Mouse (Mus musculus) forebrain, embryonic 11.5 days (tissue): ENCODE results near the gene Itpka. TPM values are rescaled to one million over a fixed set of nuclear protein-coding genes. Genes with fewer than 3 reads are reported as not detected.
A peak's percentile ranks its signal among the peaks of the same experiment; 100 is the strongest.

Source experiments
- ATAC-seq: fragments of 200-750 bp; cut with Nextera tagmentation; replicated peaks from 2 replicates; pipeline ENCODE4 v1.8.0; 2017; ENCODE audit warnings: moderate TSS enrichment; ENCODE audit not compliant: low FRiP score
- DNase-seq: peaks from one replicate; pipeline ENCODE4 v3.0.0-alpha.2; 2017; ENCODE audit warnings: low spot score
- H3K27ac ChIP-seq: fragments of 300-500 bp; sonication (generic); 2 replicates; pipeline ENCODE4 v1.5.1; 2014; ENCODE audit warnings: low read depth, low read length
- H3K27me3 ChIP-seq: fragments of 300-500 bp; sonication (generic); 2 replicates; pipeline ENCODE4 v1.6.1; 2014; ENCODE audit warnings: mild to moderate bottlenecking, low read length, mixed read lengths; ENCODE audit not compliant: control insufficient read depth, insufficient read depth
- H3K36me3 ChIP-seq: fragments of 300-500 bp; sonication (generic); 2 replicates; pipeline ENCODE4 v1.6.1; 2014; ENCODE audit warnings: mild to moderate bottlenecking, low read length, moderate library complexity, mixed read lengths; ENCODE audit not compliant: control insufficient read depth, insufficient read depth
- H3K4me1 ChIP-seq: fragments of 300-500 bp; sonication (generic); replicated peaks from 2 replicates; pipeline ENCODE4 v1.6.1; 2014; ENCODE audit warnings: low read length, mixed read lengths; ENCODE audit not compliant: control insufficient read depth, insufficient read depth
- H3K4me2 ChIP-seq: fragments of 300-500 bp; sonication (generic); 2 replicates; pipeline ENCODE4 v1.6.1; 2014; ENCODE audit warnings: low read depth, mild to moderate bottlenecking, low read length, moderate library complexity, mixed read lengths; ENCODE audit not compliant: severe bottlenecking
- H3K4me3 ChIP-seq: fragments of 300-500 bp; sonication (generic); 2 replicates; pipeline ENCODE4 v1.5.1; 2014; ENCODE audit warnings: low read depth, low read length
- H3K9ac ChIP-seq: fragments of 300-500 bp; sonication (generic); 2 replicates; pipeline ENCODE4 v1.6.1; 2014; ENCODE audit warnings: low read length
- H3K9me3 ChIP-seq: fragments of 300-500 bp; sonication (generic); 2 replicates; pipeline ENCODE4 v1.6.1; 2016; ENCODE audit warnings: low read length, mixed read lengths; ENCODE audit not compliant: control insufficient read depth
- WGBS: fragments of 180-500 bp; shearing (Covaris S2); extraction: QIAGEN DNeasy Blood & Tissue Kit; methylation state at CpG from one replicate; pipeline ENCODE4 v1.1.7; 2014; 5-methylcytosine and 5-hydroxymethylcytosine counted together
- polyA plus RNA-seq: library from polyadenylated mRNA; unstranded; fragments of >200 nt; fragmentation: Nextera tagmentation; extraction: Ambion mirVana; gene quantifications from 2 replicates; pipeline ENCODE4 v1.2.1, GENCODE M21; 2014

Itpka gene
- polyA plus RNA-seq, 1 experiment from 2014 or later = 1.5 TPM

DNA sequence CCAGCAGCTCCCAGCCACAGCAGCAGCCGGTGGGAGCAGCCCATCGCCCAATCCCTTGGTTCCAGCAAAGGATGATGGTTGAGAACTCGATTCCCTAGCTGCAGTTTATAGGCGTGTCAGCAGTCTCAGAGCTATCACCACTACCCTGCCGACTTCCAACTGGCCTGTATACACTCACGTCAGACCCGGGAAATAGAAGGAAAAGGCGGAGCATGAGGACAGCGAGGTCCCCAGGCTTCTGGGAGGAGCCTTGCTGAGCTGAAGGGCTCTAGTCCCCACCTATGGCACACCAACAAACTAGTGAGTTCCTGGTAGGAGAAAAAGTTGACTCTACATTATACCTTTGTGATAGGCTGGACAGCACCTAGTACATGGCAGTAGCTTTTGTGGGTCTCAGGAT lies 18.1 kb downstream of the Itpka start, which contains the start of gene Ltk:
TSS of gene Ltk (minus strand) at position 181 of the 400 bp plus-strand sequence.
- Histone ChIP-seq H3K27me3 (peaks cover 35% of the 10 kb centered on the region), H3K4me1 (peaks cover 8% of the 10 kb centered on the region), H3K4me2 (no peak within 1 kb of the TSS), H3K36me3 (no peaks in the 10 kb centered on the region), H3K9ac (no peak within 1 kb of the TSS), H3K4me3 (no peak within 1 kb of the TSS), H3K27ac (no peak within 1 kb of the TSS), H3K9me3 (no peaks in the 10 kb centered on the region; the same call in 1 of the 2 replicates)
- DNase-seq (no peak), ATAC-seq (no peak)
- 14% methylated on average over 9 of the region's 9 CpGs for WGBS

GRCm38 (mm10) chr2:119762276-119762675 lies 20.1 kb downstream of the Itpka start:
- DNase-seq = no peak
- Histone ChIP-seq H3K27me3 (peaks cover 33% of the 10 kb centered on the region), H3K4me1 (peaks cover 8% of the 10 kb centered on the region), H3K27ac (no peak overlapping the region), H3K9me3 (no peaks in the 10 kb centered on the region; the same call in 1 of the 2 replicates), H3K36me3 (peaks cover 4% of the 10 kb centered on the region; the same call in 1 of the 2 replicates), H3K9ac (no peak overlapping the region), H3K4me2 (no peak overlapping the region), H3K4me3 (no peak overlapping the region)
- no peak for ATAC-seq
- WGBS = 80% methylated on average over 1 of the region's 1 CpGs

GRCm38 (mm10) chr2:119763924-119764323 lies 21.8 kb downstream of the Itpka start:
- Histone ChIP-seq H3K9ac (no peak overlapping the region), H3K27ac (no peak overlapping the region), H3K9me3 (no peaks in the 10 kb centered on the region), H3K27me3 (peaks cover 17% of the 10 kb centered on the region), H3K4me2 (no peak overlapping the region), H3K4me1 (no peaks in the 10 kb centered on the region; the same call in 1 of the 2 replicates), H3K36me3 (peaks cover 9% of the 10 kb centered on the region; the same call in 1 of the 2 replicates), H3K4me3 (no peak overlapping the region)
- ATAC-seq (no peak), DNase-seq (no peak)
- 62% methylated on average over 4 of the region's 4 CpGs for WGBS

DNA sequence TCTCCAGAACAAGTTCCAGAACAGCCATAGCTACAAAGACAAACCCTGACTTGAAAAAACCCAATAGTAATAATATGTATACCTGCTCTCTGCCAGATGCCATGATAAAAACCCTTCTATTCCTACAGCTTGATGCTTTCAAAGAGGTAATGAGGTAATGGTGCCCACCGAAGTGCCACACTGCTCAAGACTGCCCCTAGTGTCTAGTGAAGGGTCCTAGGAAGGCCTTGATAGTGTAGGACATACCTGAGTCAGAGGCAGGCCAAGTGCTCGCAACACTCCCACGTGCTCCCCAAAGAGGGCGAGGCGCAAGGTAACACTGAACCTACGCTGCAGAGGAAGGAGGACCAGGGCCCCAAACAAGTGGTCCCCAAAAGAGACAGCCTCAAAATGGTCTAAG lies 25.1 kb downstream of the Itpka start:
- WGBS = 95% methylated on average over 6 of the region's 6 CpGs
- H3K9me3 ChIP-seq = no peaks in the 10 kb centered on the region
- H3K4me2 ChIP-seq = no peak overlapping the region
- H3K27me3 ChIP-seq = no peaks in the 10 kb centered on the region
- ATAC-seq (no peak), DNase-seq (no peak)
- H3K4me3 ChIP-seq = no peak overlapping the region
- H3K27ac ChIP-seq = no peak overlapping the region
- peaks cover 14% of the 10 kb centered on the region; the same call in 1 of the 2 replicates for H3K36me3 ChIP-seq
- no peaks in the 10 kb centered on the region for H3K4me1 ChIP-seq
- no peak overlapping the region for H3K9ac ChIP-seq

DNA sequence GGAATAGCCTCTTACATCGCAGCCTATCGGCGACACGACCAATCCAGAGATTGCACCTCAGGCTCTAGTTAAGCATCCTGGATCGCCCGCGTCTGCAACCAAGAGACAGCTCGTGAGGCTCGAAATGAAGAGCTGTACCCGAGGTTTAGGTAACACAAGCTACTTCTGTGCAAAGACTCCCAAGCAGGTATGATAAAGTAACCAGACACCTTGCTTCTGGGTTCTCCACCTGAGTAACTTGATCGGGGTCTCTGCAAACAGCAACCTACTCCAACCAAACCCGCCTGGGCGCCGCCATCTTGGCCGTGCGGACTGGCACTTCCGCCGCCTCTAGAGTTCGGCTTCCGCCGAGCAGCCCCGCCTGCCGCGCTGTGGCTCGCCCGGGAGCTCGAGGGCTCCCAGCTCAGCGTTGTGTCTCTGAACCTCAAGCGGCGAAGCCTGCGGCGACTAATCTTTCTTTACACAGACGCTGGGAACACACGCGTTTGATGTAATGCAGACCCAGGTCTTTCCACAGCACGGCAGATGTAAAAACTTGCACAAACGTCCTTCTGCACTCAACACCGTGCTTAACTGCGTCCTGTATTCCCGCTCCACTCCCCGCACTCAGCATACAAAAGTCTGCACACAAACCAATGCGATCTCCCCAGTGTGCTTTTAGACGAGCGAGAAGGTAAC lies 45.2 kb downstream of the Itpka start, which contains the start of gene Rpap1:
TSS of gene Rpap1 (minus strand) at position 332 of the 678 bp plus-strand sequence.
- WGBS = under 1% methylated on average over 44 of the region's 44 CpGs

GRCm38 (mm10) chr2:119789996-119790395 lies 47.9 kb downstream of the Itpka start:
- DNase-seq (no peak), ATAC-seq (no peak)
- no peaks in the 10 kb centered on the region for H3K9me3 ChIP-seq
- H3K9ac ChIP-seq = no peak overlapping the region
- H3K27me3 ChIP-seq = no peaks in the 10 kb centered on the region
- H3K36me3 ChIP-seq = no peaks in the 10 kb centered on the region; the same call in 1 of the 2 replicates
- H3K4me2 ChIP-seq = no peak overlapping the region
- no peak overlapping the region for H3K4me3 ChIP-seq
- H3K4me1 ChIP-seq = no peaks in the 10 kb centered on the region
- WGBS = 89% methylated on average over 2 of the region's 2 CpGs
- no peak overlapping the region for H3K27ac ChIP-seq

More for the DNA sequence above, 45.2 kb downstream of the Itpka start, which contains the start of gene Rpap1:
- Histone ChIP-seq H3K4me3 (peak within 1 kb of the TSS; percentile 65), H3K27ac (peak within 1 kb of the TSS; percentile 64; the same call in 1 of the 2 replicates), H3K4me1 (no peaks in the 10 kb centered on the region), H3K4me2 (peak within 1 kb of the TSS; percentile 80), H3K9ac (peak within 1 kb of the TSS; percentile 75), H3K9me3 (no peaks in the 10 kb centered on the region), H3K27me3 (no peaks in the 10 kb centered on the region), H3K36me3 (no peaks in the 10 kb centered on the region; the same call in 1 of the 2 replicates)
- ATAC-seq (peak; percentile 96), DNase-seq (peak; percentile 93)

DNA sequence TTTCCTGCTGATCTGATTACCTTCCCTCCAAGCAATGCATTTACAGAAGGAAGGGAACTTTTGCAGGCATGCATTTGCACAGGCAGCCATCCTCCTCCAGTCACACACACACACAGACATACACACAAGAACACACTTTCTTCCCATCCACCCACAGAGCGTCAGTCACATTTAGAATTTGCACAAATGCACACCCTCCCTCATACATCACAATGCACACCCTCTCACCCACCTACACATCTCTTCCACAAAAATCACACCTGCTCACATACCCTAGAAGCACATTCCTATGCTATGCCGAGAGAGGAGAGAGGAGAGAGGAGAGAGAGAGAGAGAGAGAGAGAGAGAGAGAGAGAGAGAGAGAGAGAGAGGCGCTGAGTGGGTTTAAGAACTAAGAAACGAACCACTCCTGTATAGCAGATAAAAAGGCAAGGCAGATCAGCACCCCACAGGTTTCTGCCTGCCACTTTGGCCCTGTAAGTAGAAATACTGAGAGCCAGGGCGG lies 55.2 kb downstream of the Itpka start, which contains the start of gene Tyro3:
TSS of gene Tyro3 (plus strand) at position 455 of the 505 bp plus-strand sequence.
- DNase-seq (no peak), ATAC-seq (no peak)
- no peaks in the 10 kb centered on the region for H3K9me3 ChIP-seq
- no peak within 1 kb of the TSS for H3K4me2 ChIP-seq
- H3K9ac ChIP-seq = no peak within 1 kb of the TSS
- H3K36me3 ChIP-seq = no peaks in the 10 kb centered on the region
- no peak within 1 kb of the TSS for H3K4me3 ChIP-seq
- peaks cover 9% of the 10 kb centered on the region; the same call in 1 of the 2 replicates for H3K27me3 ChIP-seq
- WGBS = 62% methylated on average over 5 of the region's 5 CpGs
- H3K4me1 ChIP-seq = peaks cover 16% of the 10 kb centered on the region
- no peak within 1 kb of the TSS for H3K27ac ChIP-seq

DNA sequence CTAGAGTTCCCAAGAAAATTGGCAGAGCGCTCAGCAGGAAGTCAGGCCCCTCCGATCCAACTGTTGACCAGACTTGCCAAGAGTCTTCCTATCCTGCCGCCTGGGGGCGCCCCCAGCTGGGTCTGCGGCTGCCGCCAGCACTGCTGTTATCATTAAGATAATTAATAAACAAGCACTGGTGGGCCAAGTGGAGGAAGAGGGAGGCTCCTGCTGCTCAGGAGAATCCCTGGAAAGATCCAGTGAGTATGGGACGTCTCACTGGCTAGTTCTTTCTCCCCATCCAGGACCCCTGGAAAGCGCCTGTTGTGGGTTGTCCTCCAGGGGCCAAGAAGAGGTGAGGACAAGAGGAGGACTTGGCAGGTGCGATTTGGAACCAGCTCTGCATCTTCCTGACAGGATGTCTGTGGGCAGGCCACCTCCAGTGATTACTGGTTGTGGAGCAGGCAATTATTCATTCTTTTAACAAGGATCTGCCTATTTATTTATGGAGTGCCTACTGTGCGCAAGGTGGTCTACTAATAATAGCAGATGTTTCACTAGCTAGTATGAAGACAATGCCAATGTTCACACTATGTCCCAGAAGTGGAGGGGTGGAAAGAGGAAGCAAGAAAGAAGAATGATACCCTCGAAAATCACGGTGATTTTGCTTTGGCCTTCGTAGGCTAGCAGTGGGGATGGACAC lies 56.2 kb downstream of the Itpka start:
- H3K27me3 ChIP-seq = peaks cover 9% of the 10 kb centered on the region; the same call in 1 of the 2 replicates
- H3K4me1 ChIP-seq = peaks cover 26% of the 10 kb centered on the region
- 12% methylated on average over 13 of the region's 13 CpGs for WGBS
- DNase-seq (peak; percentile 74), ATAC-seq (no peak)
- H3K9ac ChIP-seq = no peak overlapping the region
- H3K9me3 ChIP-seq = no peaks in the 10 kb centered on the region
- no peak overlapping the region for H3K4me3 ChIP-seq
- H3K4me2 ChIP-seq = no peak overlapping the region
- no peaks in the 10 kb centered on the region for H3K36me3 ChIP-seq
- H3K27ac ChIP-seq = no peak overlapping the region
